Comparison of ENCODE assay signal across 16 mouse cellular contexts in the genomic region with DNA sequence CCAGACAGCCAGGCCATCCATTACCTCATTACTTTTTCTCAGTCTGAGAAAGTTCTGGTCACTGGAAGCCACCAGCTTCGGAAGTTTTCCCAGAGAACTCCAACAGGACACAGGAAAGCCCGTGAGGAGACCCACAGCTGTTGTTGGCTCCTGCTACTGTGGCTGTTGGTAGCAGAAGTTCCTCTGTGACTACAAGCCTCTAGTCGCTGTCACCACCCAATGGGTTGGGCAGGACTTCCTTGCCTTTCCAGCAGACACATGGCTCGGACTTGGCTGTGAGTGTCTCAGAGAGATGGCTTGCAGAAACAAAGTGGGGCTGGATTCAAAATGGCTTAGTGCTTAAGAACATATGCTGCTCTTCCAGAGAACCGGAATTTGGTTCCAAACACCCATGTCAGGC.
DNase-seq lines count a peak whose midpoint lies in the region.
"Had no signal": no experiment of that assay in that cellular context is flagged by ENCODE, and none has a peak within 500 bp of the region (broad histone marks: within the 10 kb centered on the region; RNA-seq: fewer than 3 reads in every experiment).

No protein-coding gene starts in this region.

- DNase-seq in gastrocnemius, postnatal 14 days, result peak; percentile 13
- DNase-seq in gastrocnemius, postnatal 36 days, result no peak
- DNase-seq in testis, postnatal 10 days (ENCODE audit: low spot score), result peak; percentile 10
- no peak for DNase-seq in testis, postnatal 14 days (ENCODE audit: low spot score)
- DNase-seq in heart, postnatal 14 days, result peak; percentile 31 to 53
- DNase-seq in cerebellum, postnatal 36 days, result no peak
- DNase-seq in adrenal gland, postnatal 25 days, result no peak
- DNase-seq: adrenal gland, postnatal 36 days; cerebellum, adult 18-20 months; cerebellum, postnatal 10 days; kidney, adult 2 months; kidney, postnatal 36 days; liver, postnatal 0 days; lung, postnatal 36 days; thymus, adult 2 months; thymus, postnatal 36 days had no signal

- intact Hi-C loops in gastrocnemius, postnatal 14 days (cut with DNase I; ENCODE audit: low total_unique reads), result no loop called here
- intact Hi-C loops in gastrocnemius, postnatal 36 days (cut with DNase I), result no loop called here
- intact Hi-C loops in heart, postnatal 14 days (cut with DNase I), result no loop called here

Comparison
In these comparisons a context has a peak if more than half of its experiments do, and no peak if none do; other contexts are left out.
1. DNase-seq: peak in gastrocnemius, postnatal 14 days (single experiment), testis, postnatal 10 days (single experiment) and heart, postnatal 14 days (2 of 2); none in gastrocnemius, postnatal 36 days (0 of 2), testis, postnatal 14 days (single experiment), cerebellum, postnatal 36 days (0 of 2) and adrenal gland, postnatal 25 days (single experiment).